Mouse (Mus musculus): ENCODE measurements around the gene Tiprl.

- TF ChIP-seq CTCF (IDR thresholded peaks at IDR 0.05; ENCODE audit: insufficient read depth, low read depth, low read length), result no peak
- no peak for TF ChIP-seq POLR2A (IDR thresholded peaks at IDR 0.05; ENCODE audit: insufficient read depth, low read depth, low read length)
These were observed 51.7 kb downstream of the Tiprl start for GRCm38 (mm10) chr1:165185116-165185515.
